Mouse (Mus musculus): ENCODE measurements around the gene A830018L16Rik. TPM values are rescaled to one million over a fixed set of nuclear protein-coding genes. Genes with fewer than 3 reads are reported as not detected.

Gene A830018L16Rik
- polyA plus RNA-seq, 1 experiment = 2.1 TPM

GRCm38 (mm10) chr1:11406026-11406425 lies 7.9 kb upstream of the A830018L16Rik start:
- Histone ChIP-seq H3K27ac (ENCODE audit: control insufficient read depth, insufficient read depth, low read length) (no peak overlapping the region), H3K27me3 (ENCODE audit: control insufficient read depth, insufficient read depth, low read length) (no peaks in the 10 kb centered on the region), H3K36me3 (ENCODE audit: control insufficient read depth, insufficient read depth, low read length) (no peaks in the 10 kb centered on the region), H3K4me1 (replicated peaks; ENCODE audit: control insufficient read depth, insufficient read depth, low read length) (no peaks in the 10 kb centered on the region), H3K4me3 (ENCODE audit: control insufficient read depth, insufficient read depth, low read length) (no peak overlapping the region)
- DNase-seq = no peak
- WGBS = 93% methylated on average over 3 of the region's 3 CpGs
- no peak for TF ChIP-seq POLR2A (IDR thresholded peaks at IDR 0.05; ENCODE audit: control insufficient read depth, extremely low read depth, insufficient read depth, low read length, poor library complexity)
- no peak for TF ChIP-seq CTCF (IDR thresholded peaks at IDR 0.05; ENCODE audit: borderline replicate concordance, control insufficient read depth, extremely low read depth, insufficient read depth, low read length, poor library complexity)

GRCm38 (mm10) chr1:11414560-11414959 lies 655 bp downstream of the A830018L16Rik start:
- no peak for TF ChIP-seq POLR2A (IDR thresholded peaks at IDR 0.05; ENCODE audit: control insufficient read depth, extremely low read depth, insufficient read depth, low read length, poor library complexity)
- no peak for TF ChIP-seq CTCF (IDR thresholded peaks at IDR 0.05; ENCODE audit: borderline replicate concordance, control insufficient read depth, extremely low read depth, insufficient read depth, low read length, poor library complexity)
- H3K27me3 ChIP-seq (ENCODE audit: control insufficient read depth, insufficient read depth, low read length) = no peaks in the 10 kb centered on the region
- H3K36me3 ChIP-seq (ENCODE audit: control insufficient read depth, insufficient read depth, low read length) = no peaks in the 10 kb centered on the region
- H3K4me1 ChIP-seq (replicated peaks; ENCODE audit: control insufficient read depth, insufficient read depth, low read length) = no peaks in the 10 kb centered on the region
- WGBS = 13% methylated on average over 9 of the region's 9 CpGs
- no peak for DNase-seq
- no peak overlapping the region for H3K4me3 ChIP-seq (ENCODE audit: control insufficient read depth, insufficient read depth, low read length)
- no peak overlapping the region for H3K27ac ChIP-seq (ENCODE audit: control insufficient read depth, insufficient read depth, low read length)

GRCm38 (mm10) chr1:11427310-11427709 lies 13.4 kb downstream of the A830018L16Rik start:
- no peak overlapping the region for H3K27ac ChIP-seq (ENCODE audit: control insufficient read depth, insufficient read depth, low read length)
- DNase-seq = no peak
- no peak overlapping the region for H3K4me3 ChIP-seq (ENCODE audit: control insufficient read depth, insufficient read depth, low read length)
- whole genome bisulfite sequencing = 93% methylated on average over 1 of the region's 1 CpGs
- no peaks in the 10 kb centered on the region for H3K27me3 ChIP-seq (ENCODE audit: control insufficient read depth, insufficient read depth, low read length)
- no peaks in the 10 kb centered on the region for H3K36me3 ChIP-seq (ENCODE audit: control insufficient read depth, insufficient read depth, low read length)
- H3K4me1 ChIP-seq (replicated peaks; ENCODE audit: control insufficient read depth, insufficient read depth, low read length) = no peaks in the 10 kb centered on the region
- TF ChIP-seq CTCF (IDR thresholded peaks at IDR 0.05; ENCODE audit: borderline replicate concordance, control insufficient read depth, extremely low read depth, insufficient read depth, low read length, poor library complexity) (no peak), POLR2A (IDR thresholded peaks at IDR 0.05; ENCODE audit: control insufficient read depth, extremely low read depth, insufficient read depth, low read length, poor library complexity) (no peak)

GRCm38 (mm10) chr1:11458353-11458752 lies 44.4 kb downstream of the A830018L16Rik start:
- TF ChIP-seq POLR2A (IDR thresholded peaks at IDR 0.05; ENCODE audit: control insufficient read depth, extremely low read depth, insufficient read depth, low read length, poor library complexity) = no peak
- TF ChIP-seq CTCF (IDR thresholded peaks at IDR 0.05; ENCODE audit: borderline replicate concordance, control insufficient read depth, extremely low read depth, insufficient read depth, low read length, poor library complexity) = no peak
- H3K36me3 ChIP-seq (ENCODE audit: control insufficient read depth, insufficient read depth, low read length) = no peaks in the 10 kb centered on the region
- no peaks in the 10 kb centered on the region for H3K27me3 ChIP-seq (ENCODE audit: control insufficient read depth, insufficient read depth, low read length)
- H3K27ac ChIP-seq (ENCODE audit: control insufficient read depth, insufficient read depth, low read length) = no peak overlapping the region
- no peaks in the 10 kb centered on the region for H3K4me1 ChIP-seq (replicated peaks; ENCODE audit: control insufficient read depth, insufficient read depth, low read length)
- H3K4me3 ChIP-seq (ENCODE audit: control insufficient read depth, insufficient read depth, low read length) = no peak overlapping the region
- WGBS = 79% methylated on average over 1 of the region's 1 CpGs
- DNase-seq = no peak

DNA sequence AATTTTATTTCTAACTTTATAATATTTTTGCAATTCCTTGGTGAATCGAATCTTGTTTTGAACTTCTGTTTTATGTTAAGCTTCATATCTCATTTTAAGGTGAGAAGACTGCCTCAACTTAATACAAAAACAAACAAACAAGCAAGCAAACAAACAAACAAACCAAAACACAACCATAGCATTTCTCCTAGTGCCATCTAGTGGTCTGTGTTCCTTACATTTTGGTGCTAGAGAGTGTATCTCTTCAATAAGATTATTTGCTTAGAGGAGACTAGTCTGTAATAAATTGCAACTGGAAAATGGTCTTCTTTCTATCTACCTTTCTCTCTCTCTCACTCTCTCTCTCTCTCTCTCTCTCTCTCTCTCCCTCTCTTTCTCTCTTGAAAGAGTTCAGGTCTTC lies 52.4 kb downstream of the A830018L16Rik start:
- H3K4me1 ChIP-seq (replicated peaks; ENCODE audit: control insufficient read depth, insufficient read depth, low read length) = no peaks in the 10 kb centered on the region
- no peak for DNase-seq
- 66% methylated on average over 1 of the region's 1 CpGs for WGBS
- no peaks in the 10 kb centered on the region for H3K27me3 ChIP-seq (ENCODE audit: control insufficient read depth, insufficient read depth, low read length)
- H3K4me3 ChIP-seq (ENCODE audit: control insufficient read depth, insufficient read depth, low read length) = no peak overlapping the region
- no peaks in the 10 kb centered on the region for H3K36me3 ChIP-seq (ENCODE audit: control insufficient read depth, insufficient read depth, low read length)
- no peak overlapping the region for H3K27ac ChIP-seq (ENCODE audit: control insufficient read depth, insufficient read depth, low read length)
- TF ChIP-seq CTCF (IDR thresholded peaks at IDR 0.05; ENCODE audit: borderline replicate concordance, control insufficient read depth, extremely low read depth, insufficient read depth, low read length, poor library complexity) = no peak
- no peak for TF ChIP-seq POLR2A (IDR thresholded peaks at IDR 0.05; ENCODE audit: control insufficient read depth, extremely low read depth, insufficient read depth, low read length, poor library complexity)

DNA sequence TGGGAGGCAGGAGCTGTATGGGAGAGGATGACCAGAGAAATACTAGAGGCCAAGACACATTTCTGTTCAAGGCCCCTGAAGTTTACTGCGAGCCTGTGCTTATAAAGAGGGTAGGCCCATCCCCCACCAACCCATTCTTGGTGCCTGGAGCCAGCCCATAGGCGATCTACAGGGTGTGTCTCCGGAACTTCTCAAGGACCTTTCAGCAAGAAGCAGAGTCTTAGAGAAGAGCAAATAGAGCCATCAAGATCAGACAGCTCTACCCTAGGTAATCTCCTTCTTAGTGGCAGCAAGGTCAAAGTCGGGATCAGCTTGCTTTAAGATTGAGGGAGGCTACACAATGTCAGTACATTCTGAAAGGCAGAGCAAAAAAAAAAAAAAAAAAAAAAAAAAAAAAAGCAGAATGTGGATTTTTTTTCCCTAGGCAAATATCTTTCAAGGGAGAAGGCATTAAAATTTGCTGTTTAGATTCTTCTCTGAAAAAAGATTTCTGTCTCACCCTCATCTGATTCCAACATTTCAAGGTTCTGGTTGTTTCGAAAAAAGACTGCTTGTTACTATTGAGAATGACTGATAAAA lies 53.2 kb downstream of the A830018L16Rik start:
- TF ChIP-seq POLR2A (IDR thresholded peaks at IDR 0.05; ENCODE audit: control insufficient read depth, extremely low read depth, insufficient read depth, low read length, poor library complexity) = no peak
- TF ChIP-seq CTCF (IDR thresholded peaks at IDR 0.05; ENCODE audit: borderline replicate concordance, control insufficient read depth, extremely low read depth, insufficient read depth, low read length, poor library complexity) = no peak
- 73% methylated on average over 5 of the region's 5 CpGs for WGBS

GRCm38 (mm10) chr1:11492936-11493335 lies 79.0 kb downstream of the A830018L16Rik start:
- no peak for DNase-seq
- H3K36me3 ChIP-seq (ENCODE audit: control insufficient read depth, insufficient read depth, low read length) = no peaks in the 10 kb centered on the region
- H3K4me3 ChIP-seq (ENCODE audit: control insufficient read depth, insufficient read depth, low read length) = no peak overlapping the region
- H3K27ac ChIP-seq (ENCODE audit: control insufficient read depth, insufficient read depth, low read length) = no peak overlapping the region
- TF ChIP-seq POLR2A (IDR thresholded peaks at IDR 0.05; ENCODE audit: control insufficient read depth, extremely low read depth, insufficient read depth, low read length, poor library complexity) = no peak
- TF ChIP-seq CTCF (IDR thresholded peaks at IDR 0.05; ENCODE audit: borderline replicate concordance, control insufficient read depth, extremely low read depth, insufficient read depth, low read length, poor library complexity) = no peak
- 81% methylated on average over 2 of the region's 2 CpGs for WGBS
- H3K27me3 ChIP-seq (ENCODE audit: control insufficient read depth, insufficient read depth, low read length) = no peaks in the 10 kb centered on the region
- H3K4me1 ChIP-seq (replicated peaks; ENCODE audit: control insufficient read depth, insufficient read depth, low read length) = no peaks in the 10 kb centered on the region

More for the DNA sequence above, 53.2 kb downstream of the A830018L16Rik start:
- H3K27me3 ChIP-seq (ENCODE audit: control insufficient read depth, insufficient read depth, low read length) = no peaks in the 10 kb centered on the region
- H3K4me3 ChIP-seq (ENCODE audit: control insufficient read depth, insufficient read depth, low read length) = no peak overlapping the region
- no peak overlapping the region for H3K27ac ChIP-seq (ENCODE audit: control insufficient read depth, insufficient read depth, low read length)
- no peaks in the 10 kb centered on the region for H3K4me1 ChIP-seq (replicated peaks; ENCODE audit: control insufficient read depth, insufficient read depth, low read length)
- no peaks in the 10 kb centered on the region for H3K36me3 ChIP-seq (ENCODE audit: control insufficient read depth, insufficient read depth, low read length)
- DNase-seq = no peak

Measured in thymus, adult 2 months (tissue).